Mouse (Mus musculus) midbrain, embryonic 16.5 days (tissue): ENCODE measurements around the gene Rab11fip3. TPM values are rescaled to one million over a fixed set of nuclear protein-coding genes. Genes with fewer than 3 reads are reported as not detected.
"Not testable (repeated sequence)": the region's sequence is repeated elsewhere in the genome, so short reads cannot be mapped to it uniquely, and the experiment has no call there.

ENCODE experiments used
- ATAC-seq: fragments of 200-750 bp; cut with Nextera tagmentation; 2 replicates; pipeline ENCODE4 v1.8.0; 2017; ENCODE audit warnings: moderate TSS enrichment
- H3K27ac ChIP-seq: fragments of 300-500 bp; sonication (generic); 2 replicates; pipeline ENCODE4 v1.5.1; 2014; ENCODE audit warnings: mild to moderate bottlenecking, low read length, mixed read lengths
- H3K27me3 ChIP-seq: fragments of 300-500 bp; sonication (generic); 2 replicates; pipeline ENCODE4 v1.6.1; 2014; ENCODE audit warnings: low read depth, low read length, mixed read lengths; ENCODE audit not compliant: control insufficient read depth, insufficient read depth
- H3K36me3 ChIP-seq: fragments of 300-500 bp; sonication (generic); 2 replicates; pipeline ENCODE4 v1.6.1; 2014; ENCODE audit warnings: mild to moderate bottlenecking, low read length, moderate library complexity, mixed read lengths; ENCODE audit not compliant: control insufficient read depth, insufficient read depth
- H3K4me1 ChIP-seq: fragments of 300-500 bp; sonication (generic); 2 replicates; pipeline ENCODE4 v1.6.1; 2014; ENCODE audit warnings: mild to moderate bottlenecking, low read length, mixed read lengths; ENCODE audit not compliant: control insufficient read depth, insufficient read depth
- H3K4me2 ChIP-seq: fragments of 300-500 bp; sonication (generic); 2 replicates; pipeline ENCODE4 v1.6.1; 2014; ENCODE audit warnings: mild to moderate bottlenecking, low read length, mixed read lengths
- H3K4me3 ChIP-seq: fragments of 300-500 bp; sonication (generic); 2 replicates; pipeline ENCODE4 v1.5.1; 2014; ENCODE audit warnings: low read depth, mild to moderate bottlenecking, low read length, moderate library complexity, mixed read lengths
- H3K9ac ChIP-seq: fragments of 300-500 bp; sonication (generic); 2 replicates; pipeline ENCODE4 v1.6.1; 2014; ENCODE audit warnings: low read depth, low read length, mixed read lengths
- H3K9me3 ChIP-seq: fragments of 300-500 bp; sonication (generic); replicated peaks from 2 replicates; pipeline ENCODE4 v1.6.1; 2014; ENCODE audit warnings: mild to moderate bottlenecking, low read length, mixed read lengths; ENCODE audit not compliant: control insufficient read depth, poor library complexity, severe bottlenecking
- WGBS: fragments of 180-500 bp; shearing (Covaris S2); extraction: QIAGEN DNeasy Blood & Tissue Kit; methylation state at CpG from one replicate; pipeline ENCODE4 v1.1.7; 2014; 5-methylcytosine and 5-hydroxymethylcytosine counted together
- polyA plus RNA-seq: library from polyadenylated mRNA; unstranded; fragments of >200 nt; fragmentation: Nextera tagmentation; extraction: Ambion mirVana; gene quantifications from 2 replicates; pipeline ENCODE4 v1.2.1, GENCODE M21; 2015

Rab11fip3 gene
- polyA plus RNA-seq, 1 experiment from 2014 or later, result 25.8 TPM

DNA sequence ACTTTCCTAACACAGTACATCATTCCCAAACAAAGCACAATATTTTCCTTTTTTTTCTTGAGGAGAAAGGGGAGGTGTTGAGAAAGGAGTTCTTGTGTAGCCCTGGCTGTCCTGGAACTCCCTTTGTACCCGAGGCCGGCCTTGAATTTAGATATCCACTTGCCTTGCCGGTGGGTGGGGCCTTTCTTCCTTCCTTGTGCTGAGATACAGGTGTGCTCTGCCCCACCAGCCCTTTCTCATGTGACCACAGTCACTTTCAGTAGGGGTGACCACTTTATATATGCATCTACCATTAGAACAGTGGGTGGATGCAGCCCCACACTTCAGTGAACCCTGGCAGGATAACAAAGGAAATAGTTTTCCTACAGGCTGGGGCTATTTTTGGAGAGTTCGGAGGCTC is 42.4 kb upstream of the Rab11fip3 start:
- Histone ChIP-seq H3K9me3 (no peaks in the 10 kb centered on the region), H3K27me3 (peaks cover 23% of the 10 kb centered on the region), H3K4me3 (no peak overlapping the region), H3K9ac (no peak overlapping the region), H3K4me1 (peaks cover 3% of the 10 kb centered on the region), H3K27ac (no peak overlapping the region), H3K4me2 (no peak overlapping the region), H3K36me3 (no peaks in the 10 kb centered on the region)
- no peak for ATAC-seq
- WGBS, result 17% methylated on average over 4 of the region's 4 CpGs

- H3K4me1 ChIP-seq, result peaks cover 3% of the 10 kb centered on the region
- WGBS, result 7% methylated on average over 4 of the region's 4 CpGs
- H3K9ac ChIP-seq, result no peak overlapping the region
- H3K9me3 ChIP-seq, result no peaks in the 10 kb centered on the region
- H3K4me3 ChIP-seq, result no peak overlapping the region
- ATAC-seq, result no peak
- H3K27me3 ChIP-seq, result peaks cover 23% of the 10 kb centered on the region
- no peak overlapping the region for H3K4me2 ChIP-seq
- no peak overlapping the region for H3K27ac ChIP-seq
- H3K36me3 ChIP-seq, result no peaks in the 10 kb centered on the region
Observed at GRCm38 (mm10) chr17:26111024-26111423, 41.7 kb upstream of the Rab11fip3 start.

GRCm38 (mm10) chr17:26110156-26110555 is 40.8 kb upstream of the Rab11fip3 start:
- Histone ChIP-seq H3K4me3 (no peak overlapping the region), H3K27ac (no peak overlapping the region), H3K4me2 (no peak overlapping the region), H3K9me3 (no peaks in the 10 kb centered on the region), H3K9ac (no peak overlapping the region), H3K27me3 (peaks cover 15% of the 10 kb centered on the region), H3K4me1 (peaks cover 3% of the 10 kb centered on the region), H3K36me3 (no peaks in the 10 kb centered on the region)
- 13% methylated on average over 4 of the region's 4 CpGs for WGBS
- no peak for ATAC-seq

GRCm38 (mm10) chr17:26105619-26106018 is 36.3 kb upstream of the Rab11fip3 start:
- H3K27ac ChIP-seq, result no peak overlapping the region
- no peak overlapping the region for H3K4me2 ChIP-seq
- 77% methylated on average over 4 of the region's 4 CpGs for WGBS
- no peaks in the 10 kb centered on the region for H3K36me3 ChIP-seq
- H3K4me3 ChIP-seq, result no peak overlapping the region
- no peak for ATAC-seq
- no peaks in the 10 kb centered on the region for H3K4me1 ChIP-seq
- no peak overlapping the region for H3K9ac ChIP-seq
- no peaks in the 10 kb centered on the region for H3K9me3 ChIP-seq
- peaks cover under 1% of the 10 kb centered on the region; the same call in 1 of the 2 replicates for H3K27me3 ChIP-seq

GRCm38 (mm10) chr17:26101478-26101877 is 32.1 kb upstream of the Rab11fip3 start:
- Histone ChIP-seq H3K36me3 (no peaks in the 10 kb centered on the region), H3K4me2 (no peak overlapping the region), H3K4me1 (no peaks in the 10 kb centered on the region), H3K27ac (no peak overlapping the region), H3K4me3 (no peak overlapping the region), H3K27me3 (no peaks in the 10 kb centered on the region), H3K9ac (no peak overlapping the region), H3K9me3 (no peaks in the 10 kb centered on the region)
- no peak for ATAC-seq
- 66% methylated on average over 2 of the region's 4 CpGs for WGBS

- Histone ChIP-seq H3K27me3 (no peaks in the 10 kb centered on the region), H3K27ac (no peak overlapping the region), H3K9me3 (no peaks in the 10 kb centered on the region), H3K4me3 (no peak overlapping the region), H3K4me2 (no peak overlapping the region), H3K9ac (no peak overlapping the region), H3K4me1 (no peaks in the 10 kb centered on the region; the same call in 1 of the 2 replicates), H3K36me3 (no peaks in the 10 kb centered on the region)
- WGBS, result 42% methylated on average over 2 of the region's 2 CpGs
- ATAC-seq, result no peak
Observed at GRCm38 (mm10) chr17:26100166-26100565, 30.8 kb upstream of the Rab11fip3 start.

- not testable (repeated sequence) for H3K27me3 ChIP-seq, ATAC-seq, H3K36me3 ChIP-seq, H3K9me3 ChIP-seq, H3K27ac ChIP-seq, H3K4me2 ChIP-seq, H3K9ac ChIP-seq, H3K4me1 ChIP-seq, H3K4me3 ChIP-seq
- 64% methylated on average over 3 of the region's 3 CpGs for WGBS
Observed at GRCm38 (mm10) chr17:26099316-26099715, 30.0 kb upstream of the Rab11fip3 start.

- H3K9ac ChIP-seq, result no peak overlapping the region
- H3K36me3 ChIP-seq, result no peaks in the 10 kb centered on the region
- H3K4me2 ChIP-seq, result no peak overlapping the region
- H3K4me1 ChIP-seq, result no peaks in the 10 kb centered on the region; the same call in 1 of the 2 replicates
- H3K27ac ChIP-seq, result no peak overlapping the region
- no peaks in the 10 kb centered on the region for H3K27me3 ChIP-seq
- H3K4me3 ChIP-seq, result no peak overlapping the region
- WGBS, result 92% methylated on average over 7 of the region's 7 CpGs
- ATAC-seq, result no peak
- no peaks in the 10 kb centered on the region for H3K9me3 ChIP-seq
Observed at GRCm38 (mm10) chr17:26098461-26098860, 29.1 kb upstream of the Rab11fip3 start.

- H3K4me2 ChIP-seq, result peak within 1 kb of the TSS; percentile 90
- peak within 1 kb of the TSS; percentile 50 for H3K27ac ChIP-seq
- no peaks in the 10 kb centered on the region; the same call in 1 of the 2 replicates for H3K4me1 ChIP-seq
- peak; percentile 77 for ATAC-seq
- WGBS, result 3% methylated on average over 47 of the region's 47 CpGs
- peak within 1 kb of the TSS; percentile 84 for H3K9ac ChIP-seq
- H3K9me3 ChIP-seq, result no peaks in the 10 kb centered on the region
- no peaks in the 10 kb centered on the region for H3K27me3 ChIP-seq
- H3K4me3 ChIP-seq, result peak within 1 kb of the TSS; percentile 64
- H3K36me3 ChIP-seq, result no peaks in the 10 kb centered on the region
Observed at GRCm38 (mm10) chr17:26095121-26095740, 25.9 kb upstream of the Rab11fip3 start, which contains the start of gene Nme4. Nme4 (minus strand) TSS chr17:26095602.
